Mouse (Mus musculus): ENCODE results near the gene Tmed8.
"Not testable (repeated sequence)": the region's sequence is repeated elsewhere in the genome, so short reads cannot be mapped to it uniquely, and the experiment has no call there.

The Tmed8 gene

GRCm38 (mm10) chr12:87198792-87199191 lies 1.5 kb downstream of the Tmed8 start:
- no peaks in the 10 kb centered on the region for H3K36me3 ChIP-seq (ENCODE audit: control insufficient read depth, insufficient read depth, low read length, poor library complexity, severe bottlenecking)
- DNase-seq (ENCODE audit: low read depth, low spot score), result no peak
- no peaks in the 10 kb centered on the region for H3K27me3 ChIP-seq (ENCODE audit: control insufficient read depth, insufficient read depth, low read length, poor library complexity, severe bottlenecking)

DNA sequence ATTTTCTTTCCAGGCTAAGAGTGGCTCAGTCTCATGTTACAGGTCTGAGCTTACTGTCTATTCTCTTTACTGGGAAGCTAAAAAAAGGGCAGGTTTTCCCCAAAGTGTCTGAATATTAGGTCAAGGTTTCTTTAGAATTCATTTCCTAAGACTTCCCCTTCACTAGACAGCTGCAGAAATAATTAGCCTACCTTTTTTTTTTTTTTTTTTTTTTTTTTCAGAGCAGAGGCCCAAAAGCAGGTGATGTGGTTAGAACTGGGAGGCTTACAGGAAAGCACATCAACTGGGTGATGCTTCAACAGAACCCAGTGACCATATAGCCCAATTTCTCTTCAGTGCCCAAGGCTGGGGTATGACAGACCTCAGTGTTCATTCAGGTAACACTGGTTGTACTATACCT lies 3.9 kb downstream of the Tmed8 start:
- Histone ChIP-seq H3K27me3 (ENCODE audit: control insufficient read depth, insufficient read depth, low read length, poor library complexity, severe bottlenecking) (no peaks in the 10 kb centered on the region), H3K36me3 (ENCODE audit: control insufficient read depth, insufficient read depth, low read length, poor library complexity, severe bottlenecking) (no peaks in the 10 kb centered on the region)
- peak; percentile 25 for DNase-seq (ENCODE audit: low read depth, low spot score)

DNA sequence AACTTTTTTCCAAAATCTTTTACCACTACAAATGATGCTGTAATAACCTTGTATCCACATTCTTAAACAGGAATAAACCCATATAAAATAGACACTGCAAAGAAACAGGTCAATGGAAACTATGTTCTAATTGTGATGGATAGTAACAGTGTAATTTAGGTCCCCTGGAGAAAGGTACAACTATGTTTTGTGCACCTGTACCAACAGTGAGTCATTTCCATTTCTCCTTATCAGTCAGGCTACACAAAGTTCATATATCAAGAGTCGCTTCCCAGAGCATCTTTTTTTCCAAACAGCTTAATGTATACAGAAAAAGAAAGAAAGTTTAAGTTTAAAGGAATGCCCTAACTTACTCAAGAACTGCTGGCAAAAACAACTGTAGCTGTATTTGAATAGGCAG lies 5.2 kb downstream of the Tmed8 start:
- no peaks in the 10 kb centered on the region for H3K36me3 ChIP-seq (ENCODE audit: control insufficient read depth, insufficient read depth, low read length, poor library complexity, severe bottlenecking)
- no peaks in the 10 kb centered on the region for H3K27me3 ChIP-seq (ENCODE audit: control insufficient read depth, insufficient read depth, low read length, poor library complexity, severe bottlenecking)
- DNase-seq (ENCODE audit: low read depth, low spot score), result no peak

DNA sequence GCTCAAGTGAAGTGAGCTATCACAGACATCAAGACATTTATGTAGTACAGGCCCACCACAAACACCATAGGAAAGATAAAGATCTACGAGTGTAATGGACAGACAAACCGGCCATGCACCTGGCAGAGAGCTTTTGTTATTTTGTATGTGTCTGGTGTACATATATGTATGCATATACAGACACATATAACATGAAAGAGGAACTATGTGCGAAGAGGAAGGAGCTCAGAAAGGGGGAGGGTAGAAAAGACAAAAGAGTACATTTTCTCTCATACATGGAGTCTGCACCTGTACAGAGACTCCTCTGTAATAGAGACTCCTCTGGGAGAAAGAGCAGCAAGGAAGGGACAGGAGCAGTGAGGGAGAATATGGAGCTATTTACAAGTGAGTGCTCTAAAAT lies 7.2 kb downstream of the Tmed8 start:
- H3K36me3 ChIP-seq (ENCODE audit: control insufficient read depth, insufficient read depth, low read length, poor library complexity, severe bottlenecking), result no peaks in the 10 kb centered on the region
- H3K27me3 ChIP-seq (ENCODE audit: control insufficient read depth, insufficient read depth, low read length, poor library complexity, severe bottlenecking), result no peaks in the 10 kb centered on the region
- peak; percentile 60 for DNase-seq (ENCODE audit: low read depth, low spot score)

GRCm38 (mm10) chr12:87177631-87178030 lies 22.6 kb downstream of the Tmed8 start:
- no peak for DNase-seq (ENCODE audit: low read depth, low spot score)
- Histone ChIP-seq H3K36me3 (ENCODE audit: control insufficient read depth, insufficient read depth, low read length, poor library complexity, severe bottlenecking) (peaks cover 4% of the 10 kb centered on the region), H3K27me3 (ENCODE audit: control insufficient read depth, insufficient read depth, low read length, poor library complexity, severe bottlenecking) (no peaks in the 10 kb centered on the region)

GRCm38 (mm10) chr12:87175194-87175946 lies 24.9 kb downstream of the Tmed8 start:
- no peaks in the 10 kb centered on the region for H3K27me3 ChIP-seq (ENCODE audit: control insufficient read depth, insufficient read depth, low read length, poor library complexity, severe bottlenecking)
- H3K36me3 ChIP-seq (ENCODE audit: control insufficient read depth, insufficient read depth, low read length, poor library complexity, severe bottlenecking), result peaks cover 9% of the 10 kb centered on the region
- DNase-seq (ENCODE audit: low read depth, low spot score), result no peak

DNA sequence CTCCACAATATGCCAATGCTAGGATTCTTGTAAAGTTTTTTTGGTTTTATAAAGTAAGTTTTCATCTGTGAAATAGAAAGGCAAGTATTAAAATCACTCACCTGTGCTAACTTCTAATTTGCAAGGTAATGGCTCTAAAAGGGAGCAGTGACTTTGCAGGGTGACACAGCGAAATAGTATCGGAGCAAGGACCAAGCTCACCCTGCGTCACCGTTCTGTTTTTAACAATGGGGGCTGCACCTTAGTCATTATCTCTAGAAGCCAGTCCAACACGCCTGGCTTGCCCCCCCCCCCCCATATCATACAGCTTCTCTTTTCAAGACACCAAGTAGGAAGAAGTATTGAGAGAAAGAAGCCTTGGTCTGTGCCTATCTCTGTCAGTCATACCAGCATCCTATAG lies 39.4 kb downstream of the Tmed8 start:
- no peak for DNase-seq (ENCODE audit: low read depth, low spot score)
- no peaks in the 10 kb centered on the region; the same call in 1 of the 2 replicates for H3K36me3 ChIP-seq (ENCODE audit: control insufficient read depth, insufficient read depth, low read length, poor library complexity, severe bottlenecking)
- no peaks in the 10 kb centered on the region for H3K27me3 ChIP-seq (ENCODE audit: control insufficient read depth, insufficient read depth, low read length, poor library complexity, severe bottlenecking)

GRCm38 (mm10) chr12:87160310-87160709 lies 39.9 kb downstream of the Tmed8 start:
- no peak for DNase-seq (ENCODE audit: low read depth, low spot score)
- Histone ChIP-seq H3K36me3 (ENCODE audit: control insufficient read depth, insufficient read depth, low read length, poor library complexity, severe bottlenecking) (no peaks in the 10 kb centered on the region; the same call in 1 of the 2 replicates), H3K27me3 (ENCODE audit: control insufficient read depth, insufficient read depth, low read length, poor library complexity, severe bottlenecking) (no peaks in the 10 kb centered on the region)

DNA sequence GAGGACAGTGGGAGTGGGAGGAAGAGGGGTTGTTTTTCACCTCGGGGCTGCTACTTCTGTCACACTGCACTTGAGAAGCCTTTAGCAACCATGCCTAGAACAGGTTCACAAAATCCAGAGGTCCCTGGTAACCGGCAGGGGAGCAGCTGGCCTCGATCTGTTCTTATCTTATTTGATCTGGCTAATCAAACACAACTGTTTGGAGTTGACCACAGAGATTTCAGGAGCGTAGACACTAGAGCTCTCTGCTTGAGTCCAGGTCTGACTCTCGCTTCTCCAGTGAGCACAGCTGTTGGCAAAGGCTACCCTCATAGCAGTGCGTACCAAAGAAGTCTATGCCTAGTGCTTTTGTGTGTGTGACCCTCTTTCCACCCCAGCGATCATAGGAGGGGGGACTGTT lies 42.2 kb downstream of the Tmed8 start:
- Histone ChIP-seq H3K27me3 (ENCODE audit: control insufficient read depth, insufficient read depth, low read length, poor library complexity, severe bottlenecking) (no peaks in the 10 kb centered on the region), H3K36me3 (ENCODE audit: control insufficient read depth, insufficient read depth, low read length, poor library complexity, severe bottlenecking) (no peaks in the 10 kb centered on the region)
- DNase-seq (ENCODE audit: low read depth, low spot score), result no peak

DNA sequence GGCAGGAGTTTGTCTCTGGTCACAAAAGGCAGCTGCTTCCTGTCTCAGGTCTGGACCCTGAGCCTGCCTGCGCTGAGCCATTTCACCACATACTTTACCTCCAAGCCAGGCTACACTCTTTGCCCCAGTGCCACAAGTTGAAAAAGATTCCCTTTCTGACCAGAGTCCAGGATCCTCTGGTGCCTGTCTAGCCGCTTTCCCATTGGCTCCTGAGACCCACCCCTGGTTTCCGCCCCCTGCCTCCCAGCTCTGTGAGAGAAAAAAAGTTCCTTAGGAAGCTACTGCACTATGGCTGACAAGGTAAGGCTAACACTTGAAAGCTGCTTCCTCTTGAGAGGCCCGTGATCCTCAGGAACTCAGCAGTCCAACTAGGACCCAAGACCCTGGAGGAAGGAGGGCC lies 42.9 kb downstream of the Tmed8 start:
- H3K36me3 ChIP-seq (ENCODE audit: control insufficient read depth, insufficient read depth, low read length, poor library complexity, severe bottlenecking), result no peaks in the 10 kb centered on the region
- DNase-seq (ENCODE audit: low read depth, low spot score), result no peak
- no peaks in the 10 kb centered on the region for H3K27me3 ChIP-seq (ENCODE audit: control insufficient read depth, insufficient read depth, low read length, poor library complexity, severe bottlenecking)

- H3K27me3 ChIP-seq (ENCODE audit: control insufficient read depth, insufficient read depth, low read length, poor library complexity, severe bottlenecking); DNase-seq (ENCODE audit: low read depth, low spot score); H3K36me3 ChIP-seq (ENCODE audit: control insufficient read depth, insufficient read depth, low read length, poor library complexity, severe bottlenecking): not testable (repeated sequence)
These were observed 45.8 kb downstream of the Tmed8 start for GRCm38 (mm10) chr12:87154448-87154847.

- Histone ChIP-seq H3K36me3 (ENCODE audit: control insufficient read depth, insufficient read depth, low read length, poor library complexity, severe bottlenecking) (no peaks in the 10 kb centered on the region), H3K27me3 (ENCODE audit: control insufficient read depth, insufficient read depth, low read length, poor library complexity, severe bottlenecking) (no peaks in the 10 kb centered on the region)
- DNase-seq (ENCODE audit: low read depth, low spot score), result no peak
These were observed 50.8 kb downstream of the Tmed8 start for GRCm38 (mm10) chr12:87149471-87149870.

GRCm38 (mm10) chr12:87148136-87148535 lies 52.1 kb downstream of the Tmed8 start:
- H3K27me3 ChIP-seq (ENCODE audit: control insufficient read depth, insufficient read depth, low read length, poor library complexity, severe bottlenecking), result no peaks in the 10 kb centered on the region
- no peak for DNase-seq (ENCODE audit: low read depth, low spot score)
- no peaks in the 10 kb centered on the region for H3K36me3 ChIP-seq (ENCODE audit: control insufficient read depth, insufficient read depth, low read length, poor library complexity, severe bottlenecking)

DNA sequence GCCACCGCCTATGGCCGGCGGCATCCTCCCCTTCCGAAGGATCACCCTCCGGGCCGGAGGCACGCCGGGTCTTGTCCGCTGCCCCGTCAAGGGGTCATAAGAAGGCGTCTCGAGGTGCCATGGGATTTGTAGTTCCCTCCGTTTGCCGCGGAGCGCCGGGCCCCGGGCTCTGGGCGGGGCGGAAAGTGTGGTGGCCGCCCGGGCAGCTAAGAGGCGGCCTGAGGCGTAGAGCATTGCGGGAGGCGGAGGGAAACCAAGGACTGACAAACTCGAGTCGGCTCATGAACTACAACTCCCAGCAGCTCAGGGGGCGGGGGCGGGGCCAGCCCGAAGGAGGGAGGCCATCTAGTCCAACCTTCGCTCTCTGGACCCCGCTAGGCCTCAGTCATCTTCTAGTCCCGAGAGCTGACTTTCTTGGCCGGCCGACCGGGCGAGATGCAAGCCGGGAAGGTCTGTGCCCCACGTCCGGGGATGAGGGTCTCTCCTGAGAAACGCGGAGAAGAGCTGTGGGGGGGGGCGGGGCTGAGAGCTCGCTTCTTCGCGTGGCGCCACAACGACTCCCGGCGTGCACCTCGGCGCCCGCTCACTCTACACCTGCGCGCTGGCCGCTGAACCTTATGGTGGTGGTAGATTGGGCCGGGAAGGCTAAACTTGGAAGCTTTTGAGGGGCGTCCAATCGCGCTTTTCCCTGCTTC lies 52.7 kb downstream of the Tmed8 start, which contains the start of gene Pomt2:
Pomt2 (minus strand) TSS at position 574 of the 695 bp plus-strand sequence.
- peak; percentile 95 for DNase-seq (ENCODE audit: low read depth, low spot score)
- Histone ChIP-seq H3K36me3 (ENCODE audit: control insufficient read depth, insufficient read depth, low read length, poor library complexity, severe bottlenecking) (no peaks in the 10 kb centered on the region), H3K27me3 (ENCODE audit: control insufficient read depth, insufficient read depth, low read length, poor library complexity, severe bottlenecking) (no peaks in the 10 kb centered on the region)

DNA sequence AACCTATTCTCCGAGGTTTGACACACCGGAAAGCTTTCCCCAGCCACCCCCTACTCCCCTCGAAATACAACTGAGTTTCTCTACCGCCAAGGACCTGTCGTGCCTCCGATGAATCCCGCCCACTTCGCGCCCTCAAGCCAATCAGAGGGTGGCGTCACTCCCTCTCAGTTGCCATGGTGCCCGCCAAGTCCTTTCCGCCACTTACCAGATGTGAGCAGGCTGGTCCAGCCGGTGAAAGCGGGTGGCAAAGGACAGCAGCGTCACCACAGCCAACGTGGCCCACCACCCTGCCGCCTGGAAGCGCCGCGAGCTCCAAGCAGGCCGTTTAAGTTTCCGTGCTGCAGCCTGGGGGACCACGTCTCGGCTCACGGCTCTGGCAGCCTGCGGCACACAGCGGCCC lies 53.3 kb downstream of the Tmed8 start, which contains the start of gene Gstz1:
Gstz1 (plus strand) TSS at position 200 of the 400 bp plus-strand sequence.
- peak; percentile 91 for DNase-seq (ENCODE audit: low read depth, low spot score)
- Histone ChIP-seq H3K27me3 (ENCODE audit: control insufficient read depth, insufficient read depth, low read length, poor library complexity, severe bottlenecking) (no peaks in the 10 kb centered on the region), H3K36me3 (ENCODE audit: control insufficient read depth, insufficient read depth, low read length, poor library complexity, severe bottlenecking) (no peaks in the 10 kb centered on the region)
